Mouse (Mus musculus) lung, embryonic 16.5 days (tissue): ENCODE results near the gene 4930556J24Rik. TPM values are rescaled to one million over a fixed set of nuclear protein-coding genes. Genes with fewer than 3 reads are reported as not detected.

Source experiments
- ATAC-seq: fragments of 200-750 bp; cut with Nextera tagmentation; 2 replicates; pipeline ENCODE4 v1.8.0; 2017; ENCODE audit warnings: low read depth, mild to moderate bottlenecking, moderate library complexity
- H3K27ac ChIP-seq: fragments of 300-500 bp; sonication (generic); 2 replicates; pipeline ENCODE4 v1.5.1; 2014; ENCODE audit warnings: mild to moderate bottlenecking, control low read depth, low read length
- H3K27me3 ChIP-seq: fragments of 300-500 bp; sonication (generic); 2 replicates; pipeline ENCODE4 v1.6.1; 2014; ENCODE audit warnings: low read depth, low read length, mixed read lengths; ENCODE audit not compliant: control insufficient read depth, insufficient read depth
- H3K36me3 ChIP-seq: fragments of 300-500 bp; sonication (generic); 2 replicates; pipeline ENCODE4 v1.6.1; 2014; ENCODE audit warnings: low read length; ENCODE audit not compliant: control insufficient read depth, insufficient read depth
- H3K4me1 ChIP-seq: fragments of 300-500 bp; sonication (generic); replicated peaks from 2 replicates; pipeline ENCODE4 v1.6.1; 2014; ENCODE audit warnings: low read length, mixed read lengths; ENCODE audit not compliant: control insufficient read depth, insufficient read depth
- H3K4me2 ChIP-seq: fragments of 300-500 bp; sonication (generic); 2 replicates; pipeline ENCODE4 v1.6.1; 2014; ENCODE audit warnings: low read depth, low read length, control low read depth
- H3K4me3 ChIP-seq: fragments of 300-500 bp; sonication (generic); 2 replicates; pipeline ENCODE4 v1.5.1; 2014; ENCODE audit warnings: mild to moderate bottlenecking, low read length, control low read depth
- H3K9ac ChIP-seq: fragments of 300-500 bp; sonication (generic); 2 replicates; pipeline ENCODE4 v1.6.1; 2014; ENCODE audit warnings: low read length, control low read depth
- H3K9me3 ChIP-seq: fragments of 300-500 bp; sonication (generic); 2 replicates; pipeline ENCODE4 v1.6.1; 2016; ENCODE audit warnings: low read length; ENCODE audit not compliant: control insufficient read depth
- WGBS: fragments of 180-500 bp; shearing (Covaris S2); extraction: QIAGEN DNeasy Blood & Tissue Kit; methylation state at CpG from one replicate; pipeline ENCODE4 v1.1.7; 2014; 5-methylcytosine and 5-hydroxymethylcytosine counted together
- polyA plus RNA-seq: library from polyadenylated mRNA; unstranded; fragments of >200 nt; fragmentation: Nextera tagmentation; extraction: Ambion mirVana; gene quantifications from 2 replicates; pipeline ENCODE4 v1.2.1, GENCODE M21; 2015

4930556J24Rik gene
- polyA plus RNA-seq, 1 experiment from 2014 or later, result 0.38 TPM

DNA sequence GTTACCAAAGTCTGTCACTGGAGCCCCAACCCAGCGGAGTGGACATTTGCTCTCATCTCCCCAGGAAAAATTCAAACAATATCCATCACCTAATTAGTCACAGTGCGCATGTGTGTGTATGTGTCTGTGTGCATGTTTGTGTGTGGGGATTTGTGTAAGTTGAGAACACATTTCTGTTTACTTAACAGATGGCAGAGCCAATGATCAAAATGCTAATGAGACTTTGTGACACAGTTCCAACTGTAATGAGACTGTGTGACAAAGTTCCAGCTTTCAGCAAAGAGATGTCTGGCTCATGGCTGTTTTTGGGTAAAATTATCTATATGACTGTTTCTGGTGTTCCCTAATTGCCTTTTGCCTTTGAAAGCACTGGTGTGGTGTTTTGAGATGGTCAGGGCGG is 40.3 kb downstream of the 4930556J24Rik start:
- ATAC-seq, result no peak
- WGBS, result 79% methylated on average over 3 of the region's 3 CpGs
- no peak overlapping the region for H3K9ac ChIP-seq

DNA sequence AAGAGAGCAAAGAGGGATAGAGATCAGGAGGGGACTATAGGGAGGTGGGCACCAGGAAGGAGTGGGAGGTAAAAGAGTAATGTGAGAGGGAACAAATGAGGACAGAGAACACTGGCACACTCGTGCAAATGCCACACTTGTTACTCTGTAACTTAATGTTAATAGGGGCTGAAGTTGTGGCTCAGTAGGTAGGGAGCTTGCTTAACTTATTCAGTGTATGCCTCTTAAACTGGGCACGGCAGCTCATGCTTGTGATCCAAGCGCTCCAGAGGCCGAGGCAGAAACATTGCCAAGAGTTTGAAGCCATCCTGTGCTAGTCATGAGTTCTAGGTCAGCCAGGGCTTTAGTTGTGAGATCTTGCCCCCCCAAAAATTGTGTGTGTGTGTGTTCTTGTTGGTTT is 41.4 kb downstream of the 4930556J24Rik start:
- no peaks in the 10 kb centered on the region for H3K36me3 ChIP-seq

More for the DNA sequence above, 40.3 kb downstream of the 4930556J24Rik start:
- Histone ChIP-seq H3K27ac (no peak overlapping the region), H3K27me3 (no peaks in the 10 kb centered on the region; the same call in 1 of the 2 replicates), H3K4me3 (no peak overlapping the region), H3K9me3 (no peaks in the 10 kb centered on the region), H3K4me2 (no peak overlapping the region), H3K4me1 (peaks cover 2% of the 10 kb centered on the region; the same call in 1 of the 2 replicates), H3K36me3 (no peaks in the 10 kb centered on the region)

DNA sequence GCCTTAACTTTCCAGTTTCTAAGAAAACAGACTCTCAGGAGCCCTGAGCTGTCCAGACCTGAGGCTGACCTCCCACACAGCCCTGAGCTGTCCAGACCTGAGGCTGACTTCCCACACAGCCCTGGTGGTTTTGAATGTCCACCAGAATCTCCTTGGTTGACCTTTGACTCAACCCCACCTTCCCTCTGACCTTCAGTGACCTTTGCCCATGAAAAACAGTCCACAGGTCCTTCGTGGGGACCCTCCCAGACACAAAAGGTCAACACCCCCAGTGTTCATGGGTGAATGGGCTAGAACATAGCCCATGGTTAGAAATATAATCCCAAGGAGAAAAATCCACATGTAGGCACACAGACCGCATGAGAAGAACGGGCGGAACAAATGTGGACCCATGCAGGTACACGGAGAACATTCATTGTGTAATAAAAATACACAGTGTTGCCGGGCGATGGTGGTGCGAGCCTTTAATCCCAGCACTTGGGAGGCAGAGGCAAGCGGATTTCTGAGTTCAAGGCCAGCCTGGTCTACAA is 42.8 kb downstream of the 4930556J24Rik start:
- 91% methylated on average over 9 of the region's 9 CpGs for WGBS
- Histone ChIP-seq H3K4me3 (no peak overlapping the region), H3K9me3 (no peaks in the 10 kb centered on the region), H3K27ac (no peak overlapping the region), H3K27me3 (no peaks in the 10 kb centered on the region; the same call in 1 of the 2 replicates), H3K4me2 (no peak overlapping the region), H3K36me3 (no peaks in the 10 kb centered on the region), H3K9ac (no peak overlapping the region), H3K4me1 (peaks cover 8% of the 10 kb centered on the region; the same call in 1 of the 2 replicates)
- no peak for ATAC-seq

More for the DNA sequence above, 41.4 kb downstream of the 4930556J24Rik start:
- no peak overlapping the region for H3K4me3 ChIP-seq
- no peaks in the 10 kb centered on the region; the same call in 1 of the 2 replicates for H3K27me3 ChIP-seq
- no peak for ATAC-seq
- no peak overlapping the region for H3K9ac ChIP-seq
- 68% methylated on average over 4 of the region's 4 CpGs for WGBS
- H3K27ac ChIP-seq, result no peak overlapping the region
- no peak overlapping the region for H3K4me2 ChIP-seq
- H3K9me3 ChIP-seq, result no peaks in the 10 kb centered on the region
- H3K4me1 ChIP-seq, result peaks cover 8% of the 10 kb centered on the region; the same call in 1 of the 2 replicates

GRCm38 (mm10) chr11:3931511-3932211 is 44.9 kb downstream of the 4930556J24Rik start, which contains the start of gene Tcn2:
Gene Tcn2, minus strand, starts transcription at chr11:3932159.
- Histone ChIP-seq H3K9me3 (no peaks in the 10 kb centered on the region), H3K4me2 (peak within 1 kb of the TSS; percentile 68), H3K4me1 (peaks cover 8% of the 10 kb centered on the region; the same call in 1 of the 2 replicates), H3K9ac (peak within 1 kb of the TSS; percentile 62), H3K27ac (peak within 1 kb of the TSS; percentile 52), H3K27me3 (no peaks in the 10 kb centered on the region), H3K4me3 (peak within 1 kb of the TSS; percentile 56), H3K36me3 (0 out of 2 replicates have a peak, but pooled peaks cover 2% of the 10 kb centered on the region)
- WGBS, result 0% methylated on average over 21 of the region's 26 CpGs
- peak; percentile 88 for ATAC-seq

GRCm38 (mm10) chr11:3930931-3931330 is 45.6 kb downstream of the 4930556J24Rik start:
- Histone ChIP-seq H3K36me3 (0 out of 2 replicates have a peak, but pooled peaks cover 2% of the 10 kb centered on the region), H3K4me1 (peaks cover 8% of the 10 kb centered on the region; the same call in 1 of the 2 replicates), H3K27me3 (no peaks in the 10 kb centered on the region), H3K9me3 (no peaks in the 10 kb centered on the region), H3K27ac (no peak overlapping the region), H3K9ac (peak overlapping the region; percentile 62; the same call in 1 of the 2 replicates), H3K4me3 (peak overlapping the region; percentile 56), H3K4me2 (peak overlapping the region; percentile 68)
- WGBS, result 26% methylated on average over 6 of the region's 6 CpGs
- no peak for ATAC-seq

DNA sequence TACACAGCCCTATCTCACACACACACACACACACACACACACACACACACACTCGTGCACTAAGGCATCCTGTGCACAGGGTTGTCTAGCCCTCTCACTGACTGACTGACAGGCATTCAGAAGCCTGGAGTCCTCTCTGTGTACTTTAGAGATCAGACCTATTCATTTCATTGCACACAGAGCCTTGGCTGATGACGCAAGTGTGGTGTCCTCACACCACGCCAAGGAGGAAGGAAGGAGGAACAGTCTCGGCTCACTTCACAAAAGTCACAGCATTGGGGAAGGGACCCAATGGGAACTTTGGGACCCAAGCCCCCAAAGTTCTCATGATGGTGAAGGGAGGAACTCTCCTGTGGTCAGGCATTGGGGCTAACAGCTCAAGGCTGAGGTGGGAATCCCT is 46.6 kb downstream of the 4930556J24Rik start:
- H3K4me1 ChIP-seq, result peaks cover 8% of the 10 kb centered on the region; the same call in 1 of the 2 replicates
- no peak for ATAC-seq
- 0 out of 2 replicates have a peak, but pooled peaks cover 2% of the 10 kb centered on the region for H3K36me3 ChIP-seq
- no peak overlapping the region for H3K4me3 ChIP-seq
- WGBS, result 66% methylated on average over 4 of the region's 4 CpGs
- no peak overlapping the region for H3K9ac ChIP-seq
- H3K4me2 ChIP-seq, result 0 out of 2 replicates have a peak overlapping the region, but pooled peaks have one; percentile 68
- H3K9me3 ChIP-seq, result no peaks in the 10 kb centered on the region
- no peak overlapping the region for H3K27ac ChIP-seq
- H3K27me3 ChIP-seq, result no peaks in the 10 kb centered on the region

- H3K27ac ChIP-seq, result no peak overlapping the region
- H3K27me3 ChIP-seq, result no peaks in the 10 kb centered on the region
- no peak overlapping the region for H3K4me3 ChIP-seq
- H3K9ac ChIP-seq, result no peak overlapping the region
- H3K9me3 ChIP-seq, result no peaks in the 10 kb centered on the region
- peaks cover 9% of the 10 kb centered on the region; the same call in 1 of the 2 replicates for H3K36me3 ChIP-seq
- 65% methylated on average over 10 of the region's 10 CpGs for WGBS
- H3K4me1 ChIP-seq, result peaks cover 2% of the 10 kb centered on the region; the same call in 1 of the 2 replicates
- ATAC-seq, result no peak
- no peak overlapping the region for H3K4me2 ChIP-seq
These were observed 50.7 kb downstream of the 4930556J24Rik start for GRCm38 (mm10) chr11:3925916-3926315.

DNA sequence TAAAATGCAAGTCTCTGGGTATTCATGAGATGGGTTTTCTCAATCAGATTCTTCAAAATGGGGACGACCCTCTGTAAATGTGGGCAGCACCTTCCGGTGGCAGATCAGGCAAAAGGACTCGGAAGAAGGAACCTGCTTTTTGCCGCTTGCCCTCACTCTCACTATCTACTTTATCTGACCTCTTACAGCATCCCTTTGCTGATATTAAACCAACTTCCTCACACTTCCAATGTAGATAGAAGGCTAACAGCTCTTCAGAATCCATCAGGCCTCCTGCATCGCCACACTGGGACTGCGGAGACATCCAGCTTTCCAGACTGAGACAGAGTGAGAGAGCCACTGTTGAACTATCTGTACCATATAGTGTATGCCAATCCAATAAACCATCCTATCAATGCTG is 53.8 kb downstream of the 4930556J24Rik start:
- Histone ChIP-seq H3K4me3 (no peak overlapping the region), H3K9me3 (no peaks in the 10 kb centered on the region), H3K27me3 (no peaks in the 10 kb centered on the region), H3K27ac (no peak overlapping the region), H3K4me2 (no peak overlapping the region), H3K4me1 (no peaks in the 10 kb centered on the region), H3K9ac (no peak overlapping the region), H3K36me3 (peaks cover 9% of the 10 kb centered on the region; the same call in 1 of the 2 replicates)
- ATAC-seq, result no peak
- 95% methylated on average over 6 of the region's 6 CpGs for WGBS

DNA sequence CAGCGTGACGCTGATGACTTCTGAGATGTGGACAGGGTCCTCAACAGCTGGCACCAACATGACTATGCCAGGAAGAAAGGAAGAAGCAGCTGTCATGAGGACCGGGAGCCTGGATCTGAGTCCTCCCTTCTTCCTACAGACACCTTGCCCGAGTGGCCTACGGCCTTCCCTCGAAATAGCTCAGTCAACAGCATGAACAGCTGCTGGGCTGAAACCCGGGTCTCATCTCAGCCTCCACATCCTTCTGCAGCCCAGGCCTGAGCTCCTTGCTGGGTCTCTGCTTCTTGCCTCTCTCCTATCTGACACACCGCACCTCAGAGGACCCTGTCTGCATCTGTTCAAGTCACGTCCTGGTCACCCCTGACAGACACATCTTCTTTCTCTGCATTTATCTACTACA is 54.5 kb downstream of the 4930556J24Rik start:
- H3K4me3 ChIP-seq, result no peak overlapping the region
- H3K27ac ChIP-seq, result no peak overlapping the region
- no peaks in the 10 kb centered on the region for H3K4me1 ChIP-seq
- H3K9me3 ChIP-seq, result no peaks in the 10 kb centered on the region
- no peaks in the 10 kb centered on the region for H3K27me3 ChIP-seq
- ATAC-seq, result no peak
- H3K4me2 ChIP-seq, result no peak overlapping the region
- peaks cover 9% of the 10 kb centered on the region; the same call in 1 of the 2 replicates for H3K36me3 ChIP-seq
- WGBS, result 90% methylated on average over 9 of the region's 9 CpGs
- no peak overlapping the region for H3K9ac ChIP-seq
